Mouse (Mus musculus) forebrain, embryonic 16.5 days (tissue): ENCODE data around the gene Zbtb1. TPM values are rescaled to one million over a fixed set of nuclear protein-coding genes. Genes with fewer than 3 reads are reported as not detected.

Source experiments
- ATAC-seq: fragments of 200-750 bp; cut with Nextera tagmentation; 2 replicates; pipeline ENCODE4 v1.8.0; 2017; ENCODE audit warnings: mild to moderate bottlenecking, moderate library complexity
- H3K27ac ChIP-seq: fragments of 300-500 bp; sonication (generic); 2 replicates; pipeline ENCODE4 v1.5.1; 2014; ENCODE audit warnings: low read length, control low read depth
- H3K27me3 ChIP-seq: fragments of 300-500 bp; sonication (generic); replicated peaks from 2 replicates; pipeline ENCODE4 v1.6.1; 2014; ENCODE audit warnings: low read length; ENCODE audit not compliant: control insufficient read depth, insufficient read depth
- H3K36me3 ChIP-seq: fragments of 300-500 bp; sonication (generic); 2 replicates; pipeline ENCODE4 v1.6.1; 2014; ENCODE audit not compliant: control insufficient read depth, insufficient read depth
- H3K4me1 ChIP-seq: fragments of 300-500 bp; sonication (generic); replicated peaks from 2 replicates; pipeline ENCODE4 v1.6.1; 2014; ENCODE audit warnings: low read length; ENCODE audit not compliant: control insufficient read depth, insufficient read depth
- H3K4me2 ChIP-seq: fragments of 300-500 bp; sonication (generic); 2 replicates; pipeline ENCODE4 v1.6.1; 2014; ENCODE audit warnings: mild to moderate bottlenecking, low read length, control low read depth
- H3K4me3 ChIP-seq: fragments of 300-500 bp; sonication (generic); replicated peaks from 2 replicates; pipeline ENCODE4 v1.5.1; 2014; ENCODE audit warnings: mild to moderate bottlenecking, low read length, control low read depth
- H3K9ac ChIP-seq: fragments of 300-500 bp; sonication (generic); replicated peaks from 2 replicates; pipeline ENCODE4 v1.6.1; 2014; ENCODE audit warnings: low read depth, low read length, control low read depth
- H3K9me3 ChIP-seq: fragments of 300-500 bp; sonication (generic); 2 replicates; pipeline ENCODE4 v1.6.1; 2016; ENCODE audit warnings: low read length; ENCODE audit not compliant: control insufficient read depth
- WGBS: fragments of 180-500 bp; shearing (Covaris S2); extraction: QIAGEN DNeasy Blood & Tissue Kit; methylation state at CpG from one replicate; pipeline ENCODE4 v1.1.7; 2014; 5-methylcytosine and 5-hydroxymethylcytosine counted together
- polyA plus RNA-seq: library from polyadenylated mRNA; unstranded; fragments of >200 nt; fragmentation: Nextera tagmentation; extraction: Ambion mirVana; gene quantifications from 2 replicates; pipeline ENCODE4 v1.2.1, GENCODE M21; 2015

The Zbtb1 gene
- polyA plus RNA-seq, 1 experiment from 2014 or later: 4.6 TPM

- H3K9ac ChIP-seq: no peak overlapping the region
- WGBS: 92% methylated on average over 5 of the region's 5 CpGs
Measured at GRCm38 (mm10) chr12:76397281-76397680, 27.2 kb downstream of the Zbtb1 start.

GRCm38 (mm10) chr12:76401674-76402073 is 31.6 kb downstream of the Zbtb1 start:
- Histone ChIP-seq H3K4me2 (no peak overlapping the region), H3K4me1 (peaks cover 20% of the 10 kb centered on the region), H3K4me3 (no peak overlapping the region), H3K27ac (no peak overlapping the region), H3K9ac (no peak overlapping the region), H3K27me3 (peaks cover 10% of the 10 kb centered on the region), H3K9me3 (no peaks in the 10 kb centered on the region), H3K36me3 (no peaks in the 10 kb centered on the region)
- WGBS: 60% methylated on average over 3 of the region's 3 CpGs
- no peak for ATAC-seq

More at GRCm38 (mm10) chr12:76397281-76397680, 27.2 kb downstream of the Zbtb1 start:
- Histone ChIP-seq H3K4me3 (no peak overlapping the region), H3K9me3 (no peaks in the 10 kb centered on the region), H3K27ac (no peak overlapping the region), H3K27me3 (no peaks in the 10 kb centered on the region), H3K4me1 (no peaks in the 10 kb centered on the region), H3K36me3 (no peaks in the 10 kb centered on the region), H3K4me2 (no peak overlapping the region)
- no peak for ATAC-seq

GRCm38 (mm10) chr12:76402991-76403885 is 33.2 kb downstream of the Zbtb1 start:
- peak; percentile 91 for ATAC-seq
- peak overlapping the region; percentile 77 for H3K4me3 ChIP-seq
- peak overlapping the region; percentile 92 for H3K27ac ChIP-seq
- H3K9me3 ChIP-seq: no peaks in the 10 kb centered on the region
- WGBS: under 1% methylated on average over 54 of the region's 54 CpGs
- H3K36me3 ChIP-seq: no peaks in the 10 kb centered on the region
- H3K4me2 ChIP-seq: peak overlapping the region; percentile 64
- peaks cover 23% of the 10 kb centered on the region for H3K27me3 ChIP-seq
- H3K4me1 ChIP-seq: peaks cover 20% of the 10 kb centered on the region
- H3K9ac ChIP-seq: peak overlapping the region; percentile 82

DNA sequence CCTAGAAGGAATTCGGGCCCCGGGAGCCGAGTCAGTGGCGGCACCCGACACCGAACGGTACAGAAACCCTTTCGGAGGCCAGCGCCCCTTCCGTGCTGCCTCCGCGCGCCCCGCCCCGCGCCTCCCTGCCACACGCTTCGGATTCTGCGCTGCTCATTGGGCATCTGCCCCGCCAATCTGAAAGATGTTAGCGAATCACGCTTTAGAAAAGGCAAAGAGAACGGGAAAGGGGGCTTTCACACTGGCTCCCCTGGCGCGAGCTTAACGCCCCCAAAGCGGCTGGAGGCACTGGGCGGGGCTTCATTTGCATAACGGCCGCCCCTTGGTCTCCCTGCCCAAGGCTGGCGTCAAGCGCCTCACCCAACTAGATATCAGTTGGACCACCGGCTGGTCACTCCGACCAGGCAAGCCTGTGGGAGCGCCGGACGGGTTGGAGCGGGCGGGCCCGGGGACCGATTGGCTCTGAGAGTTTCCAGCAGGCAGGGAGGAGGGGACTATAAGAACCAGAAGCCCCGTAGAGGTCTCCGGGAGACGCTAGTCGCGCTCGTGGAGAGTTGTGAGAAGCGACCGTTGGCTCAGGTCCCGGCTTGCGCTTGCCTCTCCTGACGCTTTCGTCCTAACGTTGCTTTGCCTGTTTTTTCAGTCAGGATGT is 33.9 kb downstream of the Zbtb1 start, which contains the start of gene Hspa2:
TSS of gene Hspa2 (plus strand) at position 291 of the 652 bp plus-strand sequence.
- Histone ChIP-seq H3K4me3 (peak within 1 kb of the TSS; percentile 77), H3K27me3 (peaks cover 23% of the 10 kb centered on the region)
- under 1% methylated on average over 54 of the region's 54 CpGs for WGBS

DNA sequence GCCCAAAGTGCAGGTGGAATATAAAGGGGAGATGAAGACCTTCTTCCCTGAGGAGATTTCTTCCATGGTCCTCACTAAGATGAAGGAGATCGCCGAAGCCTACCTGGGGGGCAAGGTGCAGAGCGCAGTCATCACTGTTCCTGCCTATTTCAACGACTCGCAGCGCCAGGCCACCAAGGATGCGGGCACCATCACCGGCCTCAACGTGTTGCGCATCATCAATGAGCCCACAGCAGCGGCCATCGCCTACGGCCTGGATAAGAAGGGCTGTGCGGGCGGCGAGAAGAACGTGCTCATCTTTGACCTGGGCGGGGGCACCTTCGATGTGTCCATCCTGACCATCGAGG is 34.7 kb downstream of the Zbtb1 start:
- ATAC-seq: no peak
- WGBS: 5% methylated on average over 20 of the region's 20 CpGs
- peak overlapping the region; percentile 65 for H3K4me2 ChIP-seq

More for the DNA sequence above, 33.9 kb downstream of the Zbtb1 start, which contains the start of gene Hspa2:
- Histone ChIP-seq H3K27ac (peak within 1 kb of the TSS; percentile 92), H3K4me2 (peak within 1 kb of the TSS; percentile 65), H3K9ac (peak within 1 kb of the TSS; percentile 82), H3K4me1 (peaks cover 20% of the 10 kb centered on the region), H3K9me3 (no peaks in the 10 kb centered on the region), H3K36me3 (no peaks in the 10 kb centered on the region)
- ATAC-seq: peak; percentile 97

DNA sequence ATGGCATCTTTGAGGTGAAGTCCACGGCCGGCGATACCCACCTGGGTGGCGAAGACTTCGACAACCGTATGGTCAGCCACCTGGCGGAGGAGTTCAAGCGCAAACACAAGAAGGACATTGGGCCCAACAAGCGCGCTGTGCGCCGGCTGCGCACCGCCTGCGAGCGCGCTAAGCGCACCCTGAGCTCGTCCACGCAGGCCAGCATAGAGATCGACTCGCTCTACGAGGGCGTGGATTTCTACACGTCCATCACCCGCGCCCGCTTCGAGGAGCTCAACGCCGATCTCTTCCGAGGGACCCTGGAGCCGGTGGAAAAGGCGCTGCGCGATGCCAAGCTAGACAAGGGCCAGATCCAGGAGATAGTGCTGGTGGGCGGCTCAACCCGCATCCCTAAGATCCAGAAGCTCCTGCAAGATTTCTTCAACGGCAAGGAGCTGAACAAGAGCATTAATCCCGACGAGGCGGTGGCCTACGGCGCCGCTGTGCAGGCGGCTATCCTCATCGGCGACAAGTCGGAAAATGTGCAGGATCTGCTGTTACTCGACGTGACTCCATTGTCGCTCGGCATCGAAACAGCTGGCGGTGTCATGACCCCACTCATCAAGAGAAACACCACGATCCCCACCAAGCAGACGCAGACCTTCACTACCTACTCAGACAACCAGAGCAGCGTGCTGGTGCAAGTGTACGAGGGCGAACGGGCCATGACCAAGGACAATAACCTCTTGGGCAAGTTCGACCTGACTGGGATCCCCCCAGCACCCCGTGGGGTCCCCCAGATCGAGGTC is 35.3 kb downstream of the Zbtb1 start:
- H3K27ac ChIP-seq: no peak overlapping the region
- H3K36me3 ChIP-seq: no peaks in the 10 kb centered on the region
- peaks cover 20% of the 10 kb centered on the region for H3K4me1 ChIP-seq
- H3K9me3 ChIP-seq: no peaks in the 10 kb centered on the region
- no peak overlapping the region for H3K9ac ChIP-seq
- H3K27me3 ChIP-seq: peaks cover 23% of the 10 kb centered on the region
- H3K4me2 ChIP-seq: peak overlapping the region; percentile 65
- ATAC-seq: no peak
- 2% methylated on average over 64 of the region's 64 CpGs for WGBS
- H3K4me3 ChIP-seq: peak overlapping the region; percentile 77

More for the DNA sequence above, 34.7 kb downstream of the Zbtb1 start:
- H3K4me1 ChIP-seq: peaks cover 20% of the 10 kb centered on the region
- H3K9ac ChIP-seq: no peak overlapping the region
- H3K27me3 ChIP-seq: peaks cover 23% of the 10 kb centered on the region
- H3K27ac ChIP-seq: no peak overlapping the region
- peak overlapping the region; percentile 77 for H3K4me3 ChIP-seq
- H3K9me3 ChIP-seq: no peaks in the 10 kb centered on the region
- H3K36me3 ChIP-seq: no peaks in the 10 kb centered on the region

GRCm38 (mm10) chr12:76405971-76406370 is 35.9 kb downstream of the Zbtb1 start:
- H3K9me3 ChIP-seq: no peaks in the 10 kb centered on the region
- H3K27me3 ChIP-seq: peaks cover 23% of the 10 kb centered on the region
- H3K4me3 ChIP-seq: peak overlapping the region; percentile 77; the same call in 1 of the 2 replicates
- WGBS: 5% methylated on average over 23 of the region's 23 CpGs
- H3K4me2 ChIP-seq: peak overlapping the region; percentile 65
- H3K9ac ChIP-seq: no peak overlapping the region
- no peaks in the 10 kb centered on the region for H3K36me3 ChIP-seq
- peaks cover 20% of the 10 kb centered on the region for H3K4me1 ChIP-seq
- ATAC-seq: no peak
- no peak overlapping the region for H3K27ac ChIP-seq

DNA sequence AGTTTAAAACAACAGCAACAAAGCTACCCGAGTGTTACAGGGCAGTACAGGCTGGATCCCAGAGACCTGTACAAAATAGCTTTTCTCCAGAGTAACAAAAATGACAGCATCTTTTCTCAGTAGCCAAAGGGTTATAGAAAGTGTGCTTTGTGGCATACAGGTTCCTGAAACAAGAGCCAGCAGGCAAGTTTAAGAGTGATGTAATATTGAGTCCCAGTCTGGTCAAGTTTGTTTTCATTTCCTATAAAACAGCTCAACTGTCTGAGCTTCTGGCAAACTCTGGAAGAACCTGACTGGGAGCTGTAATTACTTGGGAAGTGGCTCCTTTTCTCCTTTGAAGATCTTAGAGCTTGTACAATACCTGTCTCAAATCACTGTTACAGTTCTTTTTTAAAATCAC is 37.1 kb downstream of the Zbtb1 start:
- Histone ChIP-seq H3K9me3 (no peaks in the 10 kb centered on the region), H3K36me3 (no peaks in the 10 kb centered on the region), H3K4me3 (no peak overlapping the region), H3K4me2 (no peak overlapping the region), H3K27ac (no peak overlapping the region), H3K4me1 (peaks cover 20% of the 10 kb centered on the region), H3K9ac (no peak overlapping the region), H3K27me3 (peaks cover 23% of the 10 kb centered on the region)
- 38% methylated on average over 1 of the region's 1 CpGs for WGBS
- no peak for ATAC-seq

- Histone ChIP-seq H3K27me3 (peaks cover 23% of the 10 kb centered on the region), H3K9me3 (no peaks in the 10 kb centered on the region), H3K4me1 (peaks cover 16% of the 10 kb centered on the region), H3K9ac (no peak overlapping the region), H3K36me3 (no peaks in the 10 kb centered on the region), H3K4me3 (no peak overlapping the region), H3K27ac (no peak overlapping the region), H3K4me2 (no peak overlapping the region)
- 75% methylated on average over 4 of the region's 4 CpGs for WGBS
- no peak for ATAC-seq
Measured at GRCm38 (mm10) chr12:76409166-76409565, 39.1 kb downstream of the Zbtb1 start.
